ENCODE assay signal across 10 mouse cellular contexts in the genomic region with DNA sequence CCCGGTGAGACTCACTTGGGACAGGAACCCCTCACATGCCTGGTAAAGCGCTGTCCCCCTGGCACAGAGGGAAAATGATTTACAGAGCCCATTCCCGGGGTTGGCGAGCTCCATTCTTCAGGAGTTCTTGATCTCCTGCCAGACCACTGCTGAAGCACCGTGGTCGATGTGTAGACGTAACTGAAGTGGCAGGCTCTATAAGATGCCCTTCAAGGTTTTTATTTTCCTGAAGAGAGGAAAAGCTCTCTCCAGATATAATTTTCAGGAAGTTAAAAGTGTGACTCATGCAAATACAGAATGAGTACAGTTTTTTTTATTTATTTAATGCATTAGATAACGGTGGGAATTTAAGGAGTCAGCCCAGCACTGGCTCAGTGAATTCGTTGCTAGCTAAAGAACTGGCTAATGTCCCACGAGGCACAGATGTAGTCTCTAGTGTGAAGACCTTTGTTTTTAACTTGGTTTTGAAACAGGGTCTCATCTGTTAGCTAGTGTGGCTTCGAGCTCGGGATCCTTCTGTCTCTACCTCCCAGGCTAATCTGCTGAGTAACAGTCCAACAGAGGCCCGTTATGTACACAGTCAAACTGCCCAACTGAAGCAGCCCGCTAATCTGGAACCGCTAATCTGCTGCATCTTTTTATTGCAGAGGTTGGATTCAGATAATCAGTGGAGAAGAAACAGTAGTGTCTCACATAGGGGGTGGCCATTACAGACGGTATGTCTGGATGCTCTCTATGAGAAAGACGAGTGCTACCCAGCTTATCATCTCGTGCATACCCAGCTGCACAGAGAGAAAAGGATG. TPM values are rescaled to one million over a fixed set of nuclear protein-coding genes. Genes with fewer than 3 reads are reported as not detected.
A peak's percentile ranks its signal among the peaks of the same experiment; 100 is the strongest.
DNase-seq lines count a peak whose midpoint lies in the region; ATAC-seq lines count a peak whose summit lies in the region.
"Had no signal": no experiment of that assay in that cellular context is flagged by ENCODE, and none has a peak within 500 bp of the region (broad histone marks: within the 10 kb centered on the region; RNA-seq: fewer than 3 reads in every experiment).

No protein-coding gene starts in this region.

- 87% methylated on average over 18 of the region's 18 CpGs for WGBS in forebrain, embryonic 10.5 days
- WGBS in forebrain, embryonic 16.5 days = 34% methylated on average over 18 of the region's 18 CpGs
- WGBS in stomach, embryonic 16.5 days = 45% methylated on average over 18 of the region's 18 CpGs

- no peak overlapping the region for H3K9ac ChIP-seq in forebrain, embryonic 16.5 days (replicated peaks; ENCODE audit: low read depth, low read length)
- H3K9ac ChIP-seq in stomach, embryonic 16.5 days (ENCODE audit: low read length) = 0 out of 2 replicates have a peak overlapping the region, but pooled peaks have one; percentile 0

- H3K4me1 ChIP-seq in forebrain, embryonic 10.5 days = peaks cover 61% of the 10 kb centered on the region
- H3K4me1 ChIP-seq in forebrain, embryonic 16.5 days (replicated peaks; ENCODE audit: control insufficient read depth, insufficient read depth, low read length) = peaks cover 42% of the 10 kb centered on the region
- peaks cover 66% of the 10 kb centered on the region for H3K4me1 ChIP-seq in stomach, embryonic 16.5 days (ENCODE audit: control insufficient read depth, insufficient read depth, low read length)

- no peak overlapping the region for H3K4me2 ChIP-seq in forebrain, embryonic 16.5 days (ENCODE audit: low read length)
- no peak overlapping the region for H3K4me2 ChIP-seq in stomach, embryonic 16.5 days (ENCODE audit: low read depth, low read length)

- H3K27ac ChIP-seq in forebrain, embryonic 10.5 days = peak overlapping the region; percentile 40; the same call in 1 of the 2 replicates
- H3K27ac ChIP-seq in forebrain, embryonic 16.5 days (ENCODE audit: low read length) = no peak overlapping the region; the same call in 1 of the 2 replicates
- peak overlapping the region; percentile 100 for H3K27ac ChIP-seq in stomach, embryonic 16.5 days (ENCODE audit: low read length)

- H3K36me3 ChIP-seq in forebrain, embryonic 10.5 days (replicated peaks) = peaks cover 19% of the 10 kb centered on the region
- peaks cover 6% of the 10 kb centered on the region for H3K36me3 ChIP-seq in forebrain, embryonic 16.5 days (ENCODE audit: control insufficient read depth, insufficient read depth)
- peaks cover 9% of the 10 kb centered on the region for H3K36me3 ChIP-seq in stomach, embryonic 16.5 days (ENCODE audit: control insufficient read depth, insufficient read depth, low read length)

- H3K9me3 ChIP-seq in forebrain, embryonic 10.5 days = no peaks in the 10 kb centered on the region
- no peaks in the 10 kb centered on the region for H3K9me3 ChIP-seq in forebrain, embryonic 16.5 days (ENCODE audit: control insufficient read depth, low read length)
- no peaks in the 10 kb centered on the region for H3K9me3 ChIP-seq in stomach, embryonic 16.5 days (replicated peaks; ENCODE audit: control insufficient read depth, low read length)

- DNase-seq in forebrain, embryonic 10.5 days (ENCODE audit: extremely low spot score, low spot score) = no peak
- DNase-seq in retina, postnatal 1 day = peak; percentile 54
- DNase-seq in retina, embryonic 14.5 days (ENCODE audit: low spot score) = no peak
- DNase-seq in kidney, postnatal 10 days = peak; percentile 49
- DNase-seq in adrenal gland, postnatal 25 days = no peak
- no peak for DNase-seq in layer of hippocampus, postnatal 36 days
- DNase-seq: cerebellum, postnatal 36 days; lung, postnatal 10 days had no signal

- no peaks in the 10 kb centered on the region for H3K27me3 ChIP-seq in forebrain, embryonic 10.5 days (ENCODE audit: poor library complexity, severe bottlenecking)
- no peaks in the 10 kb centered on the region for H3K27me3 ChIP-seq in forebrain, embryonic 16.5 days (replicated peaks; ENCODE audit: control insufficient read depth, insufficient read depth, low read length)
- H3K27me3 ChIP-seq in stomach, embryonic 16.5 days (ENCODE audit: control insufficient read depth, insufficient read depth, low read length) = no peaks in the 10 kb centered on the region

- H3K4me3 ChIP-seq in forebrain, embryonic 10.5 days = no peak overlapping the region
- H3K4me3 ChIP-seq in forebrain, embryonic 16.5 days (replicated peaks; ENCODE audit: low read length) = no peak overlapping the region
- no peak overlapping the region for H3K4me3 ChIP-seq in stomach, embryonic 16.5 days (replicated peaks; ENCODE audit: low read length)

- ATAC-seq in forebrain, embryonic 16.5 days = no peak
- no peak for ATAC-seq in stomach, embryonic 16.5 days (ENCODE audit: insufficient read depth, low FRiP score)

RNA-seq across cellular contexts. Expression of a gene that starts 23.2 kb away (rescaled TPM):
- 6.0 and 7.1 TPM in 2 replicates for polyA plus RNA-seq in forebrain, embryonic 10.5 days (2016; fragmentation: Nextera tagmentation; extraction: Ambion mirVana)
- polyA plus RNA-seq in forebrain, embryonic 16.5 days (2015; fragmentation: Nextera tagmentation; extraction: Ambion mirVana) = 6.9 and 8.9 TPM in 2 replicates
- polyA plus RNA-seq in stomach, embryonic 16.5 days (2015; fragmentation: Nextera tagmentation; extraction: Ambion mirVana) = 12.5 and 13.1 TPM in 2 replicates
- 53.2 and 69.0 TPM in 2 replicates for total RNA-seq in adrenal gland, postnatal 25 days (2021)
- 1 to 10 TPM; 6.6 to 9.8 TPM for total RNA-seq in layer of hippocampus, postnatal 36 days (2021)

RNA-seq across cellular contexts. Expression of a gene that starts 23.5 kb away (rescaled TPM):
- polyA plus RNA-seq in forebrain, embryonic 10.5 days (2016; fragmentation: Nextera tagmentation; extraction: Ambion mirVana) = 11.8 and 13.0 TPM in 2 replicates
- polyA plus RNA-seq in forebrain, embryonic 16.5 days (2015; fragmentation: Nextera tagmentation; extraction: Ambion mirVana) = 15.5 and 19.5 TPM in 2 replicates
- 29.0 and 31.8 TPM in 2 replicates for polyA plus RNA-seq in stomach, embryonic 16.5 days (2015; fragmentation: Nextera tagmentation; extraction: Ambion mirVana)
- 65.9 and 70.8 TPM in 2 replicates for total RNA-seq in adrenal gland, postnatal 25 days (2021)
- total RNA-seq in layer of hippocampus, postnatal 36 days (2021) = 10 to 100 TPM in 1 of 2 experiments, 1 to 10 TPM in 1; 9.5 to 10.9 TPM

RNA-seq across cellular contexts. Expression of a gene that starts 23.6 kb away (rescaled TPM):
- 0.10 and 1.5 TPM in 2 replicates for polyA plus RNA-seq in forebrain, embryonic 10.5 days (2016; fragmentation: Nextera tagmentation; extraction: Ambion mirVana)
- polyA plus RNA-seq in forebrain, embryonic 16.5 days (2015; fragmentation: Nextera tagmentation; extraction: Ambion mirVana) = not detected in 2 replicates
- polyA plus RNA-seq in stomach, embryonic 16.5 days (2015; fragmentation: Nextera tagmentation; extraction: Ambion mirVana) = 0.77 and 1.5 TPM in 2 replicates
- 0.62 and 1.2 TPM in 2 replicates for total RNA-seq in adrenal gland, postnatal 25 days (2021)
- not detected for total RNA-seq in layer of hippocampus, postnatal 36 days (2021)

Comparison
In these comparisons a context has a peak if more than half of its experiments do, and no peak if none do; other contexts are left out.
1. DNase-seq: peak in retina, postnatal 1 day (single experiment) and kidney, postnatal 10 days (single experiment); none in forebrain, embryonic 10.5 days (single experiment), retina, embryonic 14.5 days (single experiment), adrenal gland, postnatal 25 days (single experiment) and layer of hippocampus, postnatal 36 days (0 of 2).